Mouse (Mus musculus): ENCODE data around the gene Stat2. TPM values are rescaled to one million over a fixed set of nuclear protein-coding genes. Genes with fewer than 3 reads are reported as not detected.
"Not testable (repeated sequence)": the region's sequence is repeated elsewhere in the genome, so short reads cannot be mapped to it uniquely, and the experiment has no call there.

Gene Stat2
- polyA plus RNA-seq, 1 experiment from 2014 or later, result 16.4 TPM

DNA sequence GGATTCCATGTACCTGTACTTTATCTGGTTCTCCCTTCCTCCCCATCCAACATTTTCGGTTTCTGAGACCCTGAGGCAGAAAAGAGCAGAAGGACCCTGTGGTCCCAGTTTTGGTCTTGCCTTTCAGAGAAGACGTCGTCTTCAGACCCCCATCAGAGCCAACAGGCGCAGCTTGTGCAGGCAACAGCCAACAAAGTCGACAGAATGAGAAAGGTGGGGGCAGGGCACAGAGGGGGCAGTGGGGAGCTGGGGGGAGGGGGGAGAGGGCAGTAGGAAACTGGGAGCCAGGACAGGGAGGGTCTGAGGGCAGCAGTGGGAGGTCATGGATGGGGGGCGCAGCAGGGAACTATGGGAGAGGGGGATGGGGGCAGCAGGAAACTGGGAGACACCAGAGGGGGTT, 7.8 kb downstream of the Stat2 start:
- Histone ChIP-seq H3K9ac (ENCODE audit: low read length) (no peak overlapping the region), H3K36me3 (ENCODE audit: control insufficient read depth, insufficient read depth, low read length) (peaks cover 7% of the 10 kb centered on the region; the same call in 1 of the 2 replicates), H3K4me2 (ENCODE audit: low read depth, low read length, severe bottlenecking) (no peak overlapping the region), H3K4me3 (ENCODE audit: low read depth, low read length) (no peak overlapping the region), H3K4me1 (replicated peaks; ENCODE audit: control insufficient read depth, insufficient read depth, low read length) (no peaks in the 10 kb centered on the region), H3K9me3 (ENCODE audit: control insufficient read depth, low read length) (no peaks in the 10 kb centered on the region), H3K27me3 (ENCODE audit: control insufficient read depth, insufficient read depth, low read length) (no peaks in the 10 kb centered on the region), H3K27ac (ENCODE audit: low read depth, low read length) (no peak overlapping the region)
- DNase-seq (ENCODE audit: low spot score) (no peak), ATAC-seq (replicated peaks; ENCODE audit: low FRiP score) (no peak)
- WGBS, result 58% methylated on average over 6 of the region's 6 CpGs

DNA sequence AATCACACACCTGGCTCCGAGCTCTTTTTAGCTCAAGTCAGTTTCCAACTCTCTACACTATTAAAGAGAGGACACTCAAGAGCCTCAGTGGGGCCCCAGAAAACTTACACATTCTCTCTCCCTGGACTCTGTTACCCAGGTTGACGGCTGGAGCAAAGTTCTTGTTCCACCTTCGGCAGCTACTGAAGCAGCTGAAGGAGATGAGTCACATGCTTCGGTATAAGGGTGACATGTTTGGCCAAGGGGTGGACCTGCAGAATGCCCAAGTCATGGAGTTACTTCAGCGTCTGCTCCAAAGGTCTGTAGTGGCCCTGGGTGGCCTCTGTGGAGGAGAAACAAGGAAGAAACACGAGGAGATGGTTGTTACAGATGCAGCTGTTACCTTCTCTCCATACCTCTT, 10.6 kb downstream of the Stat2 start:
- DNase-seq (ENCODE audit: low spot score) (no peak), ATAC-seq (replicated peaks; ENCODE audit: low FRiP score) (no peak)
- Histone ChIP-seq H3K4me3 (ENCODE audit: low read depth, low read length) (no peak overlapping the region), H3K36me3 (ENCODE audit: control insufficient read depth, insufficient read depth, low read length) (peaks cover 7% of the 10 kb centered on the region; the same call in 1 of the 2 replicates), H3K4me2 (ENCODE audit: low read depth, low read length, severe bottlenecking) (no peak overlapping the region), H3K9ac (ENCODE audit: low read length) (no peak overlapping the region), H3K27ac (ENCODE audit: low read depth, low read length) (no peak overlapping the region), H3K27me3 (ENCODE audit: control insufficient read depth, insufficient read depth, low read length) (no peaks in the 10 kb centered on the region), H3K9me3 (ENCODE audit: control insufficient read depth, low read length) (no peaks in the 10 kb centered on the region), H3K4me1 (replicated peaks; ENCODE audit: control insufficient read depth, insufficient read depth, low read length) (no peaks in the 10 kb centered on the region)
- 87% methylated on average over 6 of the region's 6 CpGs for WGBS

DNA sequence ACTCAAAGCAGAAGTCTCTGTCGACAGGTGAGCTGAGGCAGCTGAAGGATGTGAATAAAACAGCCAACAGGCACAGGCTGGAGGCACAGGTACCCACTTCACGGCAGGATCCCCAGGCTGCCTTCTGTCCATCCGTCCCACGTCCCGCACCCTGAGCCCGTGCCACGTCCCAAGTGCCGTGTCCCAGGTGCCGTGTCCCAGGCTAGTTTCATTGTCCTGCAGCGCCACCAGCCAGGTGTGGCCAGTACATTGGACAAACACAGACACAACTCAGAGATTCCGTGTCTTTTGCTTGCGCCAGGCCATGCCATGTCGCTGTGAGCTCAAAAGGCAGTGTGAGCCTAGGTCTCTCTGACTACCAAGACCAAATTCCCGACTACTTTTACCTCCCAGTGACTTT, 11.3 kb downstream of the Stat2 start:
- Histone ChIP-seq H3K9me3 (ENCODE audit: control insufficient read depth, low read length) (no peaks in the 10 kb centered on the region), H3K36me3 (ENCODE audit: control insufficient read depth, insufficient read depth, low read length) (peaks cover 7% of the 10 kb centered on the region; the same call in 1 of the 2 replicates), H3K27me3 (ENCODE audit: control insufficient read depth, insufficient read depth, low read length) (no peaks in the 10 kb centered on the region), H3K4me3 (ENCODE audit: low read depth, low read length) (no peak overlapping the region), H3K9ac (ENCODE audit: low read length) (no peak overlapping the region), H3K4me1 (replicated peaks; ENCODE audit: control insufficient read depth, insufficient read depth, low read length) (no peaks in the 10 kb centered on the region), H3K4me2 (ENCODE audit: low read depth, low read length, severe bottlenecking) (no peak overlapping the region), H3K27ac (ENCODE audit: low read depth, low read length) (no peak overlapping the region)
- ATAC-seq (replicated peaks; ENCODE audit: low FRiP score) (no peak), DNase-seq (ENCODE audit: low spot score) (no peak)
- WGBS, result 95% methylated on average over 14 of the region's 14 CpGs

DNA sequence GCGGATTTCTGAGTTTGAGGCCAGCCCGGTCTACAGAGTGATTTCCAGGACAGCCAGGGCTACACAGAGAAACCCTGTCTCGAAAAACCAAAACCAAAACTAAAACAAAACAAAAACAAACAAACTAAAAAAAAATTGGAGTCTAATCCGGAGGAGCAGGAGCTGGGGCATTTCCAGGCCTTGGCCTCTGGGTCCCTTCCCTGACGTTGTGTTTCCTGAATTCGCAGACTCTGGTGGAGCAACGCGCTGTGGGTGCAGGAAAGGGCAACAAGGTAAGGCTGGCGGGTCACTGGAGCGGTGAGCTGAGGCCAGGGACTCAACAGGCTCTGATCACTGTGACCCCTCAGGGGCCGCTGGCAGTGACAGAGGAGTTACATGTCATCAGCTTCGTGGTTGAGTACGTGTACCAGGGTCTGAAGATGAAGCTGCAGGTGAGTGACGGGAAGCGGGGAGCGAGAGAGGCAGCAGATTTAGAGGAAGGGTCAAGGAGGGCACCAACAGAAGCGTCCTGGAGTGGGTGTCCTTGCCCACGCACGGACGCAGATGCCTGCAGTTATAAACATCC, 12.6 kb downstream of the Stat2 start:
- H3K4me1 ChIP-seq (replicated peaks; ENCODE audit: control insufficient read depth, insufficient read depth, low read length), result no peaks in the 10 kb centered on the region
- WGBS, result 92% methylated on average over 20 of the region's 20 CpGs
- DNase-seq (ENCODE audit: low spot score) (no peak), ATAC-seq (replicated peaks; ENCODE audit: low FRiP score) (no peak)
- no peaks in the 10 kb centered on the region for H3K27me3 ChIP-seq (ENCODE audit: control insufficient read depth, insufficient read depth, low read length)
- no peak overlapping the region for H3K9ac ChIP-seq (ENCODE audit: low read length)
- no peak overlapping the region for H3K4me3 ChIP-seq (ENCODE audit: low read depth, low read length)
- no peak overlapping the region for H3K27ac ChIP-seq (ENCODE audit: low read depth, low read length)
- no peak overlapping the region for H3K4me2 ChIP-seq (ENCODE audit: low read depth, low read length, severe bottlenecking)
- peaks cover 7% of the 10 kb centered on the region; the same call in 1 of the 2 replicates for H3K36me3 ChIP-seq (ENCODE audit: control insufficient read depth, insufficient read depth, low read length)
- no peaks in the 10 kb centered on the region for H3K9me3 ChIP-seq (ENCODE audit: control insufficient read depth, low read length)

DNA sequence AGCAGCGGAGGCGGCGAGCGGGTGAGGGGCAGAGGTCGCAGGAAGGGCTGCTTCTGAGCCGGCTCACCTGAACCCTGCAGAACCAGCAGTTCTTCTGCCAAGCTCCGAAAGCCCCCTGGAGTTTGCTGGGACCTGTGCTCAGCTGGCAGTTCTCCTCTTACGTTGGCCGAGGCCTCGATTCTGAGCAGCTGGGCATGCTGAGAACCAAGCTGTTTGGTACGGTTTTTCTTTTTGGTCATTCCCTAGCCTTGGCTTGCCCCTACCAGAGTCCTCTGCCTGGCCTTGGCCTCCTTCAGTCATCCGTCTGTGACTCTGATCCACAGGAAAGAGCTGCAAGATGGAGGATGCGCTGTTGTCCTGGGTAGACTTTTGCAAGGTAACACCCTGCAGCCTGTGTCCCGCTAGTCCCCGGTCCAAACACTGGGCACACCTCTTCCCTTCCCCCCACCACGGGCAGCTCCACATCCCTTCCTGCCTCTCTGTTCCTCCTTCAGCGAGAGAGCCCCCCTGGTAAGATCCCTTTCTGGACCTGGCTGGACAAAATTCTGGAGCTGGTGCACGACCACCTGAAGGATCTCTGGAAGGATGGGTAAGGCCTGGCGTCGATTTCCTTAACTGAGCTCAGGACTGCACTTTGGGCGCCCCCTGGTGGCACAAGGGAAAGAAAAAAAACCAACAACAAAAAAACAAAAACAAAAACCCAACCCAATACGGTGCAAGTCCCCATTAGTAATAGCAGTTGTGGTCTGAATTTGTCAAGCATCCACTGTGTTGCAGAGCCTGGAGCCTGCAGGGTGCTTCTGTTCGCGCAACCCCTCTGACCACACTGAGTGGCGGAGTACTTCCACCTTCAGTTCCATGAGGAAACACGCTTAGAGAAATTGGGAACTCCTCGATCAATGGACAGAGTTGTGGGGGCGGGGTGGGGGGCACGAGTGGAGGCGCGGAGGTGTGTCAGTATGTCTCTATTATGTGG, 13.5 kb downstream of the Stat2 start:
- H3K9me3 ChIP-seq (ENCODE audit: control insufficient read depth, low read length), result no peaks in the 10 kb centered on the region
- no peak overlapping the region for H3K4me2 ChIP-seq (ENCODE audit: low read depth, low read length, severe bottlenecking)
- H3K9ac ChIP-seq (ENCODE audit: low read length), result no peak overlapping the region
- DNase-seq (ENCODE audit: low spot score) (peak; percentile 85), ATAC-seq (replicated peaks; ENCODE audit: low FRiP score) (0 out of 2 replicates have a peak, but pooled peaks have one; percentile 30)
- H3K36me3 ChIP-seq (ENCODE audit: control insufficient read depth, insufficient read depth, low read length), result peaks cover 6% of the 10 kb centered on the region; the same call in 1 of the 2 replicates
- H3K4me3 ChIP-seq (ENCODE audit: low read depth, low read length), result no peak overlapping the region
- no peaks in the 10 kb centered on the region for H3K27me3 ChIP-seq (ENCODE audit: control insufficient read depth, insufficient read depth, low read length)
- no peaks in the 10 kb centered on the region for H3K4me1 ChIP-seq (replicated peaks; ENCODE audit: control insufficient read depth, insufficient read depth, low read length)
- 66% methylated on average over 31 of the region's 31 CpGs for WGBS
- no peak overlapping the region for H3K27ac ChIP-seq (ENCODE audit: low read depth, low read length)

DNA sequence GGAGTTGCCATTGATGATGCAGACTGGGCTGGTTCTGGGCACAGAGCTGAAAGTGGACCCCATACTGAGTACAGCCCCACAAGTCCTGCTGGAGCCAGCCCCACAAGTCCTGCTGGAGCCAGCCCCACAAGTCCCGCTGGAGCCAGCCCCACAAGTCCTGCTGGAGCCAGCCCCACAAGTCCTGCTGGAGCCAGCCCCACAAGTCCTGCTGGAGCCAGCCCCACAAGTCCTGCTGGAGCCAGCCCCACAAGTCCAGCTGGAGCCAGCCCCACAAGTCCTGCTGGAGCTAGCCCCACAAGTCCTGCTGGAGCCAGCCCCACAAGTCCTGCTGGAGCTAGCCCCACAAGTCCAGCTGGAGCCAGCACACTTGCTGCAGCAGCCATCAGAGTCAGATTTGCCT, 20.2 kb downstream of the Stat2 start:
- not testable (repeated sequence) for H3K27ac ChIP-seq (ENCODE audit: low read depth, low read length); ATAC-seq (replicated peaks; ENCODE audit: low FRiP score); DNase-seq (ENCODE audit: low spot score); H3K4me2 ChIP-seq (ENCODE audit: low read depth, low read length, severe bottlenecking); H3K4me3 ChIP-seq (ENCODE audit: low read depth, low read length); H3K9ac ChIP-seq (ENCODE audit: low read length); H3K4me1 ChIP-seq (replicated peaks; ENCODE audit: control insufficient read depth, insufficient read depth, low read length); H3K9me3 ChIP-seq (ENCODE audit: control insufficient read depth, low read length); H3K27me3 ChIP-seq (ENCODE audit: control insufficient read depth, insufficient read depth, low read length); H3K36me3 ChIP-seq (ENCODE audit: control insufficient read depth, insufficient read depth, low read length)
- 78% methylated on average over 1 of the region's 1 CpGs for WGBS

DNA sequence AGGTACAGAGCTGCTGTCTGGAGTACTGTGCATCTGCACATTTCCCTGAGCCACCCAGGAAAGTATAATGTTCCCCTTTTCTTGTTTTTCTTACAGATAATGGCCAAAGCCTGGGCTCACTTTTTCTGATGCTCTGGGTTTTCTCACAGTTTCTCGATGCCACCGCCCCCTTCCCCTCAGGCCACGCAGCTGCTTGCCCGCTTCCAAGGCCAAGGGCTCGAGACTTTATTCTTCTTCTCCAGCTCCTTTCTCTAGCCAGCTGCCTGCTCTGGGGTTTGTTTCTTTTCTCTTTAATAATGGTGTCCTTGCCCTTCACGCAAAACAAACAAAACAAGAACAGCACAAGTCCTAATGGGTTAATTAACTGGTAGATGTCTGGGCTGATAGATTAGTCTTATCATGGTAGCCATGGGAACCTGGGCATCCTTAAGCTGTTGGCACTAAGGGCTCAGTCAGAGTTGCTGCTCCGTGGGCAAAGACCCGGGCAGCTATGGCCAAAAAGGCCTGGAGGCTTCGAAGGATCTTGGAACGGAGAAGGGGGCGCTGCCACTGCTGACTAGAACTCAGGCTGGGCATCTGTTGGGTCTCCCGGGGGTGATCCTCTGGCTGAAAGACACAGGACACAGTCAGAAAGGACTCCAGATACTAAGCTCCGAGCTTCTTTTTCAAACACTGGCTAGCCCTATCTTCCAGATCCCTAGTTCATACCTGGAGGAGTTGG, 26.2 kb downstream of the Stat2 start:
- ATAC-seq (replicated peaks; ENCODE audit: low FRiP score) (no peak), DNase-seq (ENCODE audit: low spot score) (no peak)
- Histone ChIP-seq H3K9ac (ENCODE audit: low read length) (no peak overlapping the region), H3K27me3 (ENCODE audit: control insufficient read depth, insufficient read depth, low read length) (no peaks in the 10 kb centered on the region), H3K4me1 (replicated peaks; ENCODE audit: control insufficient read depth, insufficient read depth, low read length) (no peaks in the 10 kb centered on the region), H3K27ac (ENCODE audit: low read depth, low read length) (no peak overlapping the region), H3K9me3 (ENCODE audit: control insufficient read depth, low read length) (no peaks in the 10 kb centered on the region), H3K36me3 (ENCODE audit: control insufficient read depth, insufficient read depth, low read length) (no peaks in the 10 kb centered on the region), H3K4me3 (ENCODE audit: low read depth, low read length) (no peak overlapping the region), H3K4me2 (ENCODE audit: low read depth, low read length, severe bottlenecking) (no peak overlapping the region)
- WGBS, result 76% methylated on average over 13 of the region's 13 CpGs

DNA sequence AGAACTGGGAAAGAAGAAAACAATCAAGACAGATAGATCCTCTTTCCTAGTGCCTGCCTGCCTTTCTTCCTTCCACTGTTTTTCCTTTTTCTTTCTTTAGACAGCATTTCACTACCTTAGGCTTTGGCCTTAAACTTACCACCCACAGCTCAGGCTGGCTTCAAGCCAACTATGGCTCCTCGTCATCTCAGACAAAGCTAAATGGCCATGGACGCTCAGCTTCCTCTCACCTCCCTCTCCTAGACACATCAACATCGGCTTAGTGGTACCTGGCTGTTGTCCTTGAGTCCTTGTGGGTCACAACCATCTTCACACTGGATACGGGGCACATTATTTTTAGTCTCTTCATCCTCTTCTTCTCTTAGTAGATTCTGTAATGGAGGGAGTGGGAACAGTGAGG, 26.9 kb downstream of the Stat2 start:
- DNase-seq (ENCODE audit: low spot score) (no peak), ATAC-seq (replicated peaks; ENCODE audit: low FRiP score) (no peak)
- Histone ChIP-seq H3K4me3 (ENCODE audit: low read depth, low read length) (no peak overlapping the region), H3K27ac (ENCODE audit: low read depth, low read length) (no peak overlapping the region), H3K9ac (ENCODE audit: low read length) (no peak overlapping the region), H3K36me3 (ENCODE audit: control insufficient read depth, insufficient read depth, low read length) (no peaks in the 10 kb centered on the region), H3K4me2 (ENCODE audit: low read depth, low read length, severe bottlenecking) (no peak overlapping the region), H3K27me3 (ENCODE audit: control insufficient read depth, insufficient read depth, low read length) (no peaks in the 10 kb centered on the region), H3K4me1 (replicated peaks; ENCODE audit: control insufficient read depth, insufficient read depth, low read length) (peaks cover under 1% of the 10 kb centered on the region; the same call in 1 of the 2 replicates), H3K9me3 (ENCODE audit: control insufficient read depth, low read length) (no peaks in the 10 kb centered on the region)
- 82% methylated on average over 4 of the region's 4 CpGs for WGBS
